Mouse (Mus musculus) brain, embryonic 14.5 days (tissue): ENCODE data around the gene Olfr458.

ENCODE experiments used
- CTCF ChIP-seq: fragments of 200-500 bp; IDR thresholded peaks from 2 replicates; pipeline ENCODE4 v1.5.1; 2012; ENCODE audit warnings: inconsistent platforms, mild to moderate bottlenecking, moderate library complexity, borderline replicate concordance; ENCODE audit not compliant: insufficient read depth, insufficient read length; ENCODE audit errors: extremely low read depth
- POLR2A ChIP-seq: fragments of 200-500 bp; IDR thresholded peaks from 2 replicates; pipeline ENCODE4 v1.6.1; 2012; ENCODE audit warnings: mild to moderate bottlenecking, inconsistent platforms, borderline replicate concordance; ENCODE audit not compliant: poor library complexity, insufficient read depth, insufficient read length, severe bottlenecking; ENCODE audit errors: extremely low read depth

DNA sequence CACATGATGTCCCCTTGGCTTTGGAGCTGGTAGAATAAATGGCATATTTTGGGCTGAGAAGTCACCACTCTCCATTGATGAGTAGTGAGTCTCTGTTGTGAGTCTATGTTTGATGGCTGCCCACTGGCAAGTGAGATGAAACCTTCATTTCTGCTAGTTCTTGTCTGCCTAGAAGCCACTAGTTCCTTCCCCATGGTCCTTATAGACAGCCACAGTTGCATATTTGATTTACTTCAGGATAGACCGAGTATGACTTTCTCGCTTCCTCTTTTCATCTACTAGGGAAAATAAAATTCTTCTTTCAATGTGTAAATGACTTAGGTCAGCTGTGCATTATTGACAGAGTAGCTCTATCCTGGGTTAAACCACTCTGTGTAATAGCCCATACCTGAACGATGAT, 40.5 kb downstream of the Olfr458 start:
- TF ChIP-seq CTCF (no peak), POLR2A (no peak)
